Mouse (Mus musculus) midbrain, embryonic 15.5 days (tissue): ENCODE measurements at regions not wholly inside any gene's neighbourhood (a gene's known extent, or its start where the extent isn't known, plus 50 kb on each side); places are given as distances from the start of the nearest gene placed in this dataset.

Experiments used
- ATAC-seq: fragments of 200-750 bp; cut with Nextera tagmentation; replicated peaks from 2 replicates; pipeline ENCODE4 v1.8.0; 2017; ENCODE audit warnings: moderate TSS enrichment
- H3K27ac ChIP-seq: fragments of 300-500 bp; sonication (generic); 2 replicates; pipeline ENCODE4 v1.5.1; 2015; ENCODE audit warnings: mild to moderate bottlenecking, inconsistent platforms
- H3K27me3 ChIP-seq: fragments of 300-500 bp; sonication (generic); replicated peaks from 2 replicates; pipeline ENCODE4 v1.6.1; 2015; ENCODE audit warnings: inconsistent platforms
- H3K36me3 ChIP-seq: fragments of 300-500 bp; sonication (generic); replicated peaks from 2 replicates; pipeline ENCODE4 v1.6.1; 2015; ENCODE audit warnings: inconsistent platforms
- H3K4me1 ChIP-seq: fragments of 300-500 bp; sonication (generic); 2 replicates; pipeline ENCODE4 v1.6.1; 2015; ENCODE audit warnings: inconsistent platforms
- H3K4me2 ChIP-seq: fragments of 300-500 bp; sonication (generic); 2 replicates; pipeline ENCODE4 v1.6.1; 2015; ENCODE audit warnings: inconsistent platforms, mild to moderate bottlenecking, moderate library complexity
- H3K4me3 ChIP-seq: fragments of 300-500 bp; sonication (generic); 2 replicates; pipeline ENCODE4 v1.5.1; 2015; ENCODE audit warnings: mild to moderate bottlenecking, inconsistent platforms
- H3K9ac ChIP-seq: fragments of 300-500 bp; sonication (generic); 2 replicates; pipeline ENCODE4 v1.6.1; 2015; ENCODE audit warnings: mild to moderate bottlenecking, inconsistent platforms
- H3K9me3 ChIP-seq: fragments of 300-500 bp; sonication (generic); 2 replicates; pipeline ENCODE4 v1.6.1; 2016; ENCODE audit warnings: inconsistent platforms
- WGBS: fragments of 180-500 bp; shearing (Covaris S2); methylation state at CpG from one replicate; pipeline ENCODE4 v1.1.7; 2015; ENCODE audit warnings: mixed read lengths; 5-methylcytosine and 5-hydroxymethylcytosine counted together

- ATAC-seq, result no peak
- Histone ChIP-seq H3K4me2 (no peak overlapping the region), H3K36me3 (no peaks in the 10 kb centered on the region), H3K27me3 (no peaks in the 10 kb centered on the region; the same call in 1 of the 2 replicates), H3K4me1 (no peaks in the 10 kb centered on the region), H3K4me3 (no peak overlapping the region), H3K27ac (no peak overlapping the region), H3K9ac (no peak overlapping the region), H3K9me3 (peaks cover 5% of the 10 kb centered on the region; the same call in 1 of the 2 replicates)
- 69% methylated on average over 1 of the region's 1 CpGs for WGBS
Observed at GRCm38 (mm10) chr6:75281506-75282194, 1215.9 kb downstream of the Gm9008 start.

- Histone ChIP-seq H3K27ac (no peak overlapping the region), H3K27me3 (no peaks in the 10 kb centered on the region), H3K4me2 (no peak overlapping the region), H3K4me1 (no peaks in the 10 kb centered on the region), H3K36me3 (no peaks in the 10 kb centered on the region), H3K9ac (no peak overlapping the region), H3K4me3 (no peak overlapping the region), H3K9me3 (no peaks in the 10 kb centered on the region)
- ATAC-seq, result no peak
- WGBS, result 75% methylated on average over 3 of the region's 3 CpGs
Observed at GRCm38 (mm10) chr6:75254076-75254414, 1243.5 kb downstream of the Gm9008 start.

GRCm38 (mm10) chr6:75253357-75254075 is 1244.1 kb downstream of the Gm9008 start:
- Histone ChIP-seq H3K4me3 (no peak overlapping the region), H3K4me1 (no peaks in the 10 kb centered on the region), H3K9me3 (no peaks in the 10 kb centered on the region), H3K36me3 (no peaks in the 10 kb centered on the region), H3K27ac (no peak overlapping the region), H3K9ac (no peak overlapping the region), H3K27me3 (no peaks in the 10 kb centered on the region), H3K4me2 (no peak overlapping the region)
- ATAC-seq, result 0 out of 2 replicates have a peak, but pooled peaks have one; percentile 27
- WGBS, result 36% methylated on average over 4 of the region's 4 CpGs

- 80% methylated on average over 2 of the region's 2 CpGs for WGBS
- ATAC-seq, result no peak
Observed at GRCm38 (mm10) chr6:75215515-75215914, 1282.1 kb downstream of the Gm9008 start.

GRCm38 (mm10) chr6:75212721-75213475 is 1284.7 kb downstream of the Gm9008 start:
- Histone ChIP-seq H3K4me2 (no peak overlapping the region), H3K36me3 (no peaks in the 10 kb centered on the region), H3K27me3 (no peaks in the 10 kb centered on the region), H3K4me3 (no peak overlapping the region), H3K27ac (no peak overlapping the region), H3K4me1 (no peaks in the 10 kb centered on the region), H3K9ac (no peak overlapping the region), H3K9me3 (no peaks in the 10 kb centered on the region)
- 62% methylated on average over 3 of the region's 3 CpGs for WGBS
- no peak for ATAC-seq

More at GRCm38 (mm10) chr6:75215515-75215914, 1282.1 kb downstream of the Gm9008 start:
- Histone ChIP-seq H3K9me3 (no peaks in the 10 kb centered on the region), H3K27me3 (no peaks in the 10 kb centered on the region), H3K9ac (no peak overlapping the region), H3K4me1 (no peaks in the 10 kb centered on the region), H3K36me3 (no peaks in the 10 kb centered on the region), H3K4me3 (no peak overlapping the region), H3K4me2 (no peak overlapping the region), H3K27ac (no peak overlapping the region)
